Mouse (Mus musculus): ENCODE results near the gene Fam20c.

Gene Fam20c
- long read RNA-seq, experiment 1, transcript Fam20c-201 (10 exons, 3,582 nt): major isoform, 13 of 17 reads
- long read RNA-seq, experiment 1, partial matches to known transcripts: 4 of 17 reads
- long read RNA-seq, experiment 1, other reads (novel, unspliced or antisense): 0 of 17 reads
- long read RNA-seq, experiment 2, transcript Fam20c-201 (10 exons, 3,582 nt): major isoform, 7 of 11 reads
- long read RNA-seq, experiment 2, partial matches to known transcripts: 2 of 11 reads
- long read RNA-seq, experiment 2, other reads (novel, unspliced or antisense): 1 of 11 reads

DNA sequence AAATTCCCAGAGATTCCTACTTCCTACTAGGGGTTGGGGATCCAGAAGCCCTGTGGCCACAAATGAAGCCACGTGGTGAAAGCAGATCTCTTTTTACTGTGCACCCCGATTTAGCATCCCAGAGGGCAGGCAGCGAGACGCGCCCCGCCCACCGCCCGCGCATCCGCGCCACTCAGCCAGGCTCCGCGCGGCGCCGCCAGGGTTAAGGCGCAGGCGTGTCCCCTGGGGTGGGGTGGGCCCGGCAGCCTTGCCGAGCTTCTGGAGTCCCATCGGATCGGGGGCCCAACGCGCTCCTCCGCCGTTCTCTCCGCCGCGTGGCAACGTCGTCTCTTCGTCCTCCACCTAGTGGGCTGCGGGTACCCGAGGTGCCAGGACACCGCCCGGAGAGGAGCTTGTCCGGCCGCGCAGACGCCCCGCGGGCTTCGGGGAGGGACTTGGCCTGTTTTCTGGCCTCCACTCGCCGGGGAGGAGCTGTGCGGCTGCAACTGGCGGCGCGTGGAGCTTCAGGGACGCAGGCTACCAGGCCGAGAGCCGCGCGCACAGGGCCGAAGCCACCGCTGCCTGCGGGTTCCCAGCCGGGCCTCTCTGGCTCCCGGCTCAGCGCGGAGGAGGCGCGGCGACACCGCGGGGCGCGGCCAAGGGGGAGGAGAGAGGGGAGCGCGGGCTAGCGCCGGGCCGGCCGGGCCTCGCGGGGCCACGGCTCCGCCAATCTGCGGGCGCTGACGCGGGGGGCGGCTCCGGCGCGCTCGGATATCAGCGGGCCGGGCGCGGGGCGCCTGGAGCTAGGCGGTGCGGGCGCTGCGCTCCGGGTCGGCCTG lies at the start of gene Fam20c:
Gene Fam20c, plus strand, starts transcription at position 212 of the 818 bp plus-strand sequence.
- intact Hi-C loops (cut with DNase I): loop anchor here (5.0 kb wide), 1 partner anchor 88 kb away; no protein-coding TSS in a partner anchor

GRCm38 (mm10) chr5:138707367-138707766 lies 46.9 kb upstream of the Fam20c start:
- intact Hi-C loops (cut with DNase I): no loop called here

DNA sequence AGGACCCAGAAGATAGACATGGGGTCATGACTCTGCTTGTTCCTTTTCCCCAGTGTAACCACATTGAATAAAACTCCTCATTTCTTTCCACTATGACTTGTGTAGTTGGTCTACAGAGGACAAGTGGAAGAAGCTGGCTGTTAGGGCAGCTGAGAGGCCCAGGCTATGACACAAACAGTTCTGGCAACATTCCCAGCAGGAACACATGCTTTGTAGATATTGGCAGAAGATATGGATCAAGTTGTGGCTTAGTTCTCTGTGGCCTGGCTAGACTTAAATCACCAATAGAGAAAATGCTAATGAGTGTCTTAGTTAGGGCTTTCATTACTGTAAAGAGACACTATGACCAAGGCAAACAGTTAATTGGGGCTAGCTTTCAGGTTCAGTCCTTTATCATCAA lies 45.7 kb upstream of the Fam20c start:
- intact Hi-C loops (cut with DNase I): no loop called here

GRCm38 (mm10) chr5:138715561-138716095 lies 38.7 kb upstream of the Fam20c start:
- intact Hi-C loops (cut with DNase I): no loop called here

DNA sequence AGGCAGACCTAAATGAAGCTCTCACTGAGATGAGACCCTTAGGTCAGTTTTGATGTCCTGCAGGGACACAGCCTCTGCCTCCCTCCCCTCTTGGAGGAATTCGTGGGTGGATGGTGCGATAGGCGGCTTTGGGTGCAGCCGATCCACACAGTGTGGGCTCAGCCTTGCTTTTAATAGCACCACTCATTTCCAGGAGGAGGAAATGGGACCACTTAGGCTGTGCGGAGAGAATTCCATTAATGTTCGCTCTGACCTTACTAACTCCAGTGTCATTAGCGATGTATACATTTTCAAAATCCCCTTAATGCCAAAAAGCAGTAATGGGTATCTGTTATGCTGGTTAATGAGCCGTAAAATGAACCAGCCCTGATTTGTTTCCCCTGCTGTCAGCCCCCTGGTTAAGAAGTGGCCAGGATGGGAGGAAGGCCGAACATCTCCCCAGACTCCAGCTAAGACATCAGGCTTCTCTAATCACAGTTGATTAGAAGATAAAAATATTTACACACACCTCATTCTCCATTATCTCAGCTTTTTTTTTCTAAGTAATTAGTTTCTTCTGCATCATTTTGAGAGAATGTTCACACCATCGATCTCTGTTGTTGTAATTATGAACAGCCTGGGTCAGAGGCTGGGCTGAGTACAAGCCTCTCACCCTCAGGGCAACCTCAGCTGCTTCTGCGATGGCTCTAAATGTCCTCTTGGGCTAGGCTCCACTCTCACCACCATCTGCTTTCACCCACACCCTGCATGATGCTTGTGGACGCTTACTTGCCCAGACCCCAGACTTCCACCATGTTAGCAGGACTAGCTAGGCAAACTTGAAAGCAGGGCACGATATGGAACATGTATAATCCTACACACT lies 33.8 kb upstream of the Fam20c start:
- intact Hi-C loops (cut with DNase I): no loop called here

GRCm38 (mm10) chr5:138724417-138724816 lies 29.9 kb upstream of the Fam20c start:
- intact Hi-C loops (cut with DNase I): no loop called here

DNA sequence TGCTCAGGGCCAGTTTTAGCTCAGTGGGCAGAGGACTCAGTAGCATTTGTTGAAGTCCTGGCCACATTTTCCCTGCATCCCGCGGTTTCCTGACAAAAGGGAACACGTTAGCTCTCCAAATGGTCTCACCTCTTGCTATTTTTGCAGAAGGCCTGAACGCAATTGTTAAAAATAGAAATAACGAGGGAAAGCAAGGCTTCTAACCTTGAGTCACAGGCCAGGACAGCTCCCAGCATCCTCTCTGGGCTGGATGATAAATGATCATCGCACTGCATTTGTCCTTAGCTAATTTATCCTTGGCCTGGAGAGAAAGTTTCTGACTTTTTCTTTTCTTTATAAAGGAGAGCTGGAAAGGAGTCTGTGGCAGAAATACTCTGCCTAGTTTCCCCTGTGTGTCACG lies 29.2 kb upstream of the Fam20c start:
- intact Hi-C loops (cut with DNase I): no loop called here

DNA sequence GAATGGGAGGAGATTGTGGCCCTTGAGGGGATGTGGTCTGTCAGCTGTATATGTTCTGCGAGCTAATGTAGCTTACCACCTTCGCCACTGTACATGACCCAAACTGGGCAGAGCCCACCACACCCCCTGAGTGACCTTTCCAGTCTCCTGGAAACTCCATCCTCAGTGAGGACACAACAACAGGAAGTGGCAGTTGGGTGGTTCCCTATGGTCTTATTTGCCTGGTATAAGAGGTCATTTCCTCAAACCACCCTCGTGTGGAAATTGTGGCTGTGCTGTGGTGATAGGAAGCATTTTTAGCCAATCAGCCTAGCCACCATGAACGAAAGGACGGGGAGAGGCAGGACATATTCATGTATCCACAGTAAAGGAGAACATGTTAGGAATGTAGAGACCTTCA lies 23.5 kb upstream of the Fam20c start:
- intact Hi-C loops (cut with DNase I): no loop called here

DNA sequence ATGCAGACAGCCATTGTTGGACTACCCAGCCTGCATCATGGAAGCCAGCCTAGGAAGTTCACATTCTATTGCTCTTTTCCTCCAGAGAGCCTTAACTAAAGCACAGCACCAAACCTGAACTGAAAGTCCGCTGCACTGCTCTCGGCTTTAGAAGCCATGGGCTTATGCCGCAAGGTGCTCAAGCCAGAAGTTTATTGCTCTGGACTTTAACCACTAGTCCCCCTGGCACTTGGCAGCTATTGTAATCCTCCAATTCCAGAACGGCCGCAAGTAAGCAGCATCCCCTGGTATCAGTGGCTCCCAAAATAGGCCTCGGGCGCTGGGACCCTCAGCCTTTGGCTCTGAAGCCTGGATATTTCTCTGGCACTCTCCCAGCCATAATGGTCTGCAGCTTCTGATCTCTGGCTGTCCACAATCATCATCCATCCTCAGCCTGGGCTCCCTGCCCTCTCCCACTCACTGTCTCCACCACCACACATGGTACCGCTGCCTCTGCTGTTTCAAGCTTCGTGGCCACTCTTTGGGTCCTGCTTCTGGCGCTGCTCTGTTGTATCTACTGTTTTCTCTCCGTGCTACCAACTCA lies 20.9 kb upstream of the Fam20c start:
- intact Hi-C loops (cut with DNase I): no loop called here

DNA sequence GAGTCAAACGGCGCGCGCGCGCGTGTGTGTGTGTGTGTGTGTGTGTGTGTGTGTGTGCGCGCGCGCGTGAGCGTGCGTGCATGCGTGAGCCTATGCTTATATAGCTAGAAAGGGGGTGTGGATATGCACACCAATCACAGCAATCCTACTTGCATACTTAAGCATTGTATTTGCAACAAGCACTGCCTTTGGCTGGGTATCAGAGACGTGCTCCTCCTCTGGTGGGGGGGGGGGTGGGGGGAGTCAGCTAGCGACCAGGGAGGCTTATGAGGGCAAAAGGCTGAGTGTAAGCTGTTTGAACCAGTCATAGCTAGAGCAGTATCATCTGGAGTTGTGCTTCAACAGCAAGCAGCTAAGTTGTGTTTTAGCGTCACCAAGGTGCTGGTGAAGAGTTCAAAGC lies 20.3 kb upstream of the Fam20c start:
- intact Hi-C loops (cut with DNase I): no loop called here

- intact Hi-C loops (cut with DNase I): no loop called here
Measured at GRCm38 (mm10) chr5:138735201-138735757, 19.0 kb upstream of the Fam20c start.

DNA sequence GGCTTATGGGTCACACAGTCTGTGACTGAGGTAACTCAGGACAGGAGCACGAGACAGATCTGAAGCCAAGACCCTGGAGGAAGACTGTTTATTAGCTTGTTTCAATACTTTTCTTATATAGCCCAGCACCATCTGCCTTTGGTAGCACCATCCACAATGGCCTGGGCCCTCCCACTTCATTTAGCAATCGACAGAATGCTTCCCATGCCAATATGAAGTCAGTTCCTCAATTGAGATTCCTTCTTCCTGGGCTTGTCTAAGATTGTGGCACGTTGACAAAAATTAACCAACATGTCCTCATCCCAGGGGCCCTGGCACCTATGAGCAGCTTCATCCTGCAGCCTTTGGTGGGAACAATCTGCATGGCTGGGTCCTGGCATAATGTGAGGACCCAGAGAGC lies 14.2 kb upstream of the Fam20c start:
- intact Hi-C loops (cut with DNase I): no loop called here

DNA sequence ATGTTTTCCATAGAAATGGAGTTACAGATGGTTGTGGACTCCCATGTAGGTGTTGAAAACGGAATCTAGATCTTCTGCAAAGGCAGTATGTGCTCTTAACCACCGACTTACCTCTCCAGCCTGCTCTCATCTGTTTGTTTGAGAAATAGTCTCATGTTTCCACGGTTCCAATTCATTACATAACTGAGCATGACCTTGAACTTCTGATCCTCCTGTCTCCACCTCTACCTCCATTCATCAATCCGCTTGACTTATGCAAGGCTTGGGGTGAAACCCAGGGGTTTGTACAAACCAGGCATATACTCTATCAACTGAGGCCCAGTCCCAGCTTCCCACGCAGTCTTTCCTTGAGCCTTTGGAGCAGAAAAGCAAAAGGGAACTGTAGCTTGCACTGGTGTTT lies 12.8 kb upstream of the Fam20c start:
- intact Hi-C loops (cut with DNase I): no loop called here

DNA sequence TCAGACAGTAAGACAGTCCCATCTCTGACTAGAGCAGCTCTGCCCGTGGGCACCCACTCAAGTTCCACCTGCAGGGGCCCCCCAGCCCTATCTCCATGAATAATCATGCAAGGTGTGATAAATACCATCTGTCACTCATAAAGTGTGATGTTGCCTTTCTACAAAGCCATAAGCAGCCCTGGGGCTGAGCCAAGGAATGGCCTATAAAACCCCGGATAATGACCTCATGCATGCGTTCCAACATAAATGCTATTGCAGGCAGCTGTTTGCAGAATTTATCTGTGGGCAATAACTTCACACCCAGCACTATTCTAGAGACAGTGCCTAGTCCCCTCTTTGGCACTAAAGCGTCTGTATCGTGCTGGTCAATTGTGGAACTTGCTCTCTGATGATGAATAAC lies 12.0 kb upstream of the Fam20c start:
- intact Hi-C loops (cut with DNase I): no loop called here

GRCm38 (mm10) chr5:138743631-138744030 lies 10.7 kb upstream of the Fam20c start:
- intact Hi-C loops (cut with DNase I): no loop called here

DNA sequence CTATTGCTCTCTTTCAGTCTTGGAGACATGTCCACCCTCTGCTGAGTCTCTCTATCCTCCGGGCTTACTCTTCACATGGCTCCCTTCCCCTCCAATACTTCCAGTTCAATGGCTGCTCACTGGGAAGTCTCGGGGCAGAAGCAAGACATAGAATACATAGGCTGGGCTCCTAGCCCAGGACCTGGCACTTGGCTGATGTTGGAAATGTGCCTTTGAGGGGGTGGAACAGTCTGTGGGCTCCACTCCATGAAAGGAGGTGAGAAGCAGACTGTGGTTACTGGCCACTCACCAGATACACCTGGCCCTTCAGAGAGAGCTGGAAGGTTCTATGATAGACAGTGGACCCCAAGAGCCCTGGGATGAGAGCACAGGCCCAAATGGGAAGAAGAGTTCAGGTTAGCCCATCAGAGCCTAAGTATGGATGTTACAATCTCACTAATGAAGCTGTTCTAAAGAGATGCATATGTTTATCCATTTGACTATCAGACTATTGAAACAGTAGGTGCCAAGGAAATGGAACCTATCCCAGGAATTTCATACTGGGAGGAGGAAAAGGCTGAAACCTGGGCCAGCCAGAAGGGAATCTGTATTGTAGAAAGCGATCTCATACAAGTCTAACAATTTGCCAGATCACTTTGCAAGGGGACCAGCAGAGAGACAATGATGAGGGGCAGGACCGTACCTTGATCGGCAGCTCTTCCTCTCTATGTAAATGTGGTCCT lies 8.8 kb upstream of the Fam20c start:
- intact Hi-C loops (cut with DNase I): no loop called here

DNA sequence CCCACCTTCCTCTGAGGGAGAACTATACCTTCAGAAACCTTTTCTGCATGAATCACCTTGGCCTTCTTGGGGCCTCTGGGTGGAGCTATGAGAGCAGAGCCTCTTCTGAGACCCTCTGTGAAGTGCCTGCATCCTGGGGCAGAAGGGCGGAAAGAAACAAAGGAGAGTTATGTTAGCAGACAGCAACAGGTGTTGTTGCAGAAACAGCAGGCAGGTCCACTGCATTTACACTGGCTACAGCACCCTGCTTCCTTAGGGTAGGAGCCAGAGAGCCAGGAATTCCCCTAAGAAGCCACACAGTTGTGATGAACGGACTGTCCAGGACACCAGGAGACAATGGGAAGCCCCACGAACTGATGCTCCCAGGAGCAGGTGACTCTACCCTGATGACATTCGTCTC lies 1.0 kb upstream of the Fam20c start:
- intact Hi-C loops (cut with DNase I): no loop called here

- intact Hi-C loops (cut with DNase I): no loop called here
Measured at GRCm38 (mm10) chr5:138753946-138754302, 390 bp upstream of the Fam20c start.

DNA sequence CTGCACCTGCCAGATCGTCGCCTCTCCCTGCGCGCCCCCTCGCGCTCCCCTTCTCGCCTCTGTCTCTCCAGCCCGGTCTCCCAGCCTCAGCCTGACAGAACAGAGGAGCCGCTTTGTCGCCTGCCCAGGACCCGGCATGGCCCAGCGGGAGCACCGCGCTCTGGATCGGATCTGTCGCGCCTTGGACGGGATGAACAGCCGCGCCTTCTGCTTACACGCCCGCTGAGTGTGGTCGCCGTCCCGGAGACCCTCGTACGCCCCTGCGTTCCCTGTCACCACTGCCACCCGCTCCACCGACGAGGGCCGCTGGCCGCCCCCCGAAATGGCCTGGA lies 773 bp downstream of the Fam20c start:
- intact Hi-C loops (cut with DNase I): loop anchor here (5.0 kb wide), 1 partner anchor 87 kb away; no protein-coding TSS in a partner anchor
